Mouse (Mus musculus) embryo, embryonic 11.5 days (tissue): ENCODE measurements at regions not wholly inside any gene's neighbourhood (a gene's known extent, or its start where the extent isn't known, plus 50 kb on each side); places are given as distances from the start of the nearest gene placed in this dataset.

Experiments
- DNase-seq: peaks from one replicate; pipeline ENCODE4 v3.0.0-alpha.2; 2012; ENCODE audit warnings: low read depth, low spot score

- no peak for DNase-seq
Observed at GRCm38 (mm10) chr12:12643247-12643963, 298.3 kb downstream of the Mycn start.

- no peak for DNase-seq
Observed at GRCm38 (mm10) chr12:12635308-12635707, 306.4 kb downstream of the Mycn start.

GRCm38 (mm10) chr12:12627597-12627996 lies 314.1 kb downstream of the Mycn start:
- DNase-seq: no peak

- no peak for DNase-seq
Observed at GRCm38 (mm10) chr12:12625788-12626187, 315.9 kb downstream of the Mycn start.

- peak; percentile 82 for DNase-seq
Observed at GRCm38 (mm10) chr12:12622712-12623292, 318.9 kb downstream of the Mycn start.

GRCm38 (mm10) chr12:12621506-12621905 lies 320.2 kb downstream of the Mycn start:
- DNase-seq: no peak

GRCm38 (mm10) chr12:12620316-12620715 lies 321.4 kb downstream of the Mycn start:
- DNase-seq: no peak

- no peak for DNase-seq
Observed at GRCm38 (mm10) chr12:12619431-12619830, 322.3 kb downstream of the Mycn start.

- DNase-seq: no peak
Observed at GRCm38 (mm10) chr12:12612520-12612919, 329.2 kb downstream of the Mycn start.

- no peak for DNase-seq
Observed at GRCm38 (mm10) chr12:12610861-12611260, 330.9 kb downstream of the Mycn start.

GRCm38 (mm10) chr12:12607995-12608394 lies 333.7 kb downstream of the Mycn start:
- no peak for DNase-seq

- DNase-seq: no peak
Observed at GRCm38 (mm10) chr12:12606911-12607310, 334.8 kb downstream of the Mycn start.

GRCm38 (mm10) chr12:12605495-12605894 lies 336.2 kb downstream of the Mycn start:
- DNase-seq: no peak

- no peak for DNase-seq
Observed at GRCm38 (mm10) chr12:12601362-12601761, 339.4 kb downstream of the Fam49a start.

- DNase-seq: no peak
Observed at GRCm38 (mm10) chr12:12595399-12595798, 333.5 kb downstream of the Fam49a start.

- no peak for DNase-seq
Observed at GRCm38 (mm10) chr12:12594567-12594966, 332.6 kb downstream of the Fam49a start.

GRCm38 (mm10) chr12:12593343-12593742 lies 331.4 kb downstream of the Fam49a start:
- no peak for DNase-seq

GRCm38 (mm10) chr12:12590753-12591291 lies 328.9 kb downstream of the Fam49a start:
- no peak for DNase-seq

GRCm38 (mm10) chr12:12588771-12589370 lies 326.9 kb downstream of the Fam49a start:
- DNase-seq: no peak

GRCm38 (mm10) chr12:12586436-12586835 lies 324.5 kb downstream of the Fam49a start:
- DNase-seq: no peak

- DNase-seq: no peak
Observed at GRCm38 (mm10) chr12:12581271-12582186, 319.6 kb downstream of the Fam49a start.

- DNase-seq: no peak
Observed at GRCm38 (mm10) chr12:12580763-12581178, 318.8 kb downstream of the Fam49a start.
